Mouse (Mus musculus) hematopoietic stem cell, adult 5-6 weeks (primary cell): Measurements from ENCODE around the gene Tex21. TPM values are rescaled to one million over a fixed set of nuclear protein-coding genes. Genes with fewer than 3 reads are reported as not detected.

ENCODE experiments used
- ATAC-seq, 2 experiments: fragments of 125-278 bp in 1 of 2; replicated peaks in 1 of 2; 2 replicates each; pipeline ENCODE4 v1.8.0; 2016 to 2017; ENCODE audit warnings: inconsistent platforms in 2 of 2, mild to moderate bottlenecking in 2 of 2, moderate number of reproducible peaks in 2 of 2, low read depth in 1 of 2, moderate TSS enrichment in 1 of 2; ENCODE audit not compliant: low FRiP score in 2 of 2, poor library complexity in 2 of 2, severe bottlenecking in 2 of 2, insufficient read depth in 1 of 2, low TSS enrichment in 1 of 2
- total RNA-seq: library from RNA; stranded (forward); fragments of 172-1452, 232-1000 nt; gene quantifications from 2 replicates; pipeline ENCODE4 v1.2.3, GENCODE M21; 2017

Tex21 gene
- total RNA-seq, 1 experiment from 2014 or later = not detected

DNA sequence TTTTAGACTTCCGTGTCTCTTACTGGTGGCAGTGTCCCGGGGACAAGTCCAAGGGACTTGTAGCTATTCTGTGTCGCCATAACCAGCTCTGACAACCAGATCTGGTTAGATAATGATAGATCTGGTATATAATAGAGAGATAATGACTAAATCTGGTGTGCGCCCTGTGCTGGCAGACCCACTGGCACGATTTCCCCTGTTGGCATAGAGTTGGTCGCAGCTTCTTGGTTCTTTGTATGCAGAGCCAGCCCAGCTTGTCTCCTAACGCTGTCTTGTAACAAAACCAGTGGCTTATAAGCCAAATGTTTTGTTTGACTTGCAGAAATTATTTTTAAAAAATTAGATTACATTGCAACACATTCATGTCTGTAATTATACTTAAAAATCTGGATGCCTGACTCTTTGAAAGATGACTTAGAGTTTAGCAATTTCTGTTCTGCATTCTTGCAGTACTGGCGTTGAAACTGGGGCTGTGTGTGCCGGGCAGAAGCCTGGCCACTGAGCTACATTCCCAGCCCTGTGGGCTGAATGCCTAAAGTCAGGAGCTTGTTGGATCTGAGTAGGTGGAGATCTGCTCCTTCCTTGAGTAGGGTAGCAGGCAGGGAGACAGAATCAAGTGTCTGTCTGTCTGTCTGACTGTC, 17.9 kb upstream of the Tex21 start:
- no peak for ATAC-seq

DNA sequence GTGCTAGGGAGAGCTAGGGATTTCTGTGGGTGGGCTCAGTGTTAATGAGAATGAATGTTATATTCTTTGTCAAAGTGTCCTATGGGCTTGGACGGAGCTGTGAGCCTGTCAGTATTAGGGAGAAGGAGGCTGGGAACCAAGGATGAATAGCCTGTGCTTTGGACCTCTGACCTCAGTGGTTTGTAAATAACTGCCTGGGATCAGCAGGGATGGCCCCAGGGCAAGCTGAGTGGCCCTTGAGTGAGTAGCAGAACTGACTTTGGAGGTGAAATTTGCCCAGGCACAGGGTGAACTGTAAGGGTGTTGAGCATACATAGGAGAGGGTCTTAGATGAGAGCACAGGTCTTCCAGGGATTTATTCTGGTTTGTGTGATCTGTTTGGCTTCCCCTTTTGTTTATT, 17.3 kb upstream of the Tex21 start:
- ATAC-seq = no peak

DNA sequence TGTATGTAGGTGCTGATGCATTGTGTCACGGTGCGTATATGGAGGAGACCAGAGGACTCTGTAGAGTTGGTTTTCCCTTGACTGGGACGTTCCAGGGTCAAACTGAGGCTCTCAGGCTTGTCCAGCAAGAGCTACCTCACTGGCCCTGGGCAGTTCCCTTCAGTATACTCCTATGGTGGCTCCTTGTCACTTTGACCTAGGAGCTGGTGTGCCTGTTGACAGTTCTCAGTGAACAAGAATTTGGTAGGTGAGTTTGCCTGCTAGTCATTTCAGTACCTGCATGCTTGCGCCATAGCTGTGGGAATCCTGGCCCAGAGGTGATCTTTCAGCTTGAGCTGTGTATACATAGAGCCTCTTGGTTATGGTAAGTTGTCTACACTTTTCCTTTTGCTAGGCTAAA, 16.4 kb upstream of the Tex21 start:
- ATAC-seq = no peak

- no peak for ATAC-seq
These were observed 15.0 kb upstream of the Tex21 start for GRCm38 (mm10) chr12:76261556-76261955.

DNA sequence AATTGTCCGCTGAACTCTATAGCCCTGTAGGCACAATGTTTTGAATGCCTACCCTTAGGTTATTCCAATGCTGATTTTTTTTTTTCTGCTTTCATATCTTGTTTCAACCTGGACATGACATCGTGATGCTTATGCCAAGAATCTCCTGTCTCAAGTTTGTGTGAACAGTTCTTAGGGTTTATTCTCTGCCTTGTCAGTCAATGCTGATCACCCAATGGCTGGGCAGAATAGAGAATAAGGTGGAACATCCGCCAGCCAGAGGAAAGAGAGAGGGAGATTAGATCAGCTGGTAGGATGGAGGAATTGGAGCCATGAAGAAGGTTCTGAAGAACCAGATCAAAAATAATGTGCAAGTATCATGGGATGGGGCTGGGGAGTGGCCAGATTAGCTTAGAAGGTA, 14.1 kb upstream of the Tex21 start:
- ATAC-seq = no peak

DNA sequence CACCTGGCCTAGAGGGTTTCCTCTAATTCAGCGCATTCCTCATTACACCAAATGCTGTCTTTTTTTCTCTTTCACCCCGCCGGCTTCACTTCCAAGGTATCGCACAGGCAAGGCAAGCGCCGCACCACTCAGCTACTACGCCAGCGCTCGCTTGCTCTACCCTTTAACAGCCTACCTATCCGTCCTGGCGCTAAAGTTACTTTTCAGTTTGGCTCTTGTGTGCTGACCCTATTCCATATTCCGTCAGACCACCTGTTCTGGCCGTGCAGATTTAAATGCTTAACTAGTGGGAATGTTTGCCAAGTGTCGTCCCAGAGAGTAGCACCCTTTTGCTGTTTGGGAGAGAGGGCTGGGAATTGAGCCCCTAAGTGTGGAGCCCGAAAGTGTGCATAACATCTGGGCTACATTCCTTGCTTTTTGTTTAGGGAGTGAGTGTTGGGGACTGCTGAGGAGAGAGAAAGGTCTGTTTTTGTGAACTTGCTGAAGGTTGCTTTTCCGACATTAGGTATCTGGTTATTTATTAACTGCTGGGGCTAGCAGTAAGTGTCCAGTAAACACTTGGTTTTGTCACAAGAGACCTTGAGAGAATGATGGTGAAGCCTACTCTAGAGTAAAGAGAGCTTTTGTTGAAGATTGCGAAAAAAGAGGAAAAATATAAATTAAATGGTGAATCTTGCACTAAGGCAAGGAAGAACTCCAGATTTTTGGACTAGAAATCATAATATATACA, 9.7 kb upstream of the Tex21 start:
- no peak for ATAC-seq

GRCm38 (mm10) chr12:76255499-76255875, 8.9 kb upstream of the Tex21 start:
- ATAC-seq = peak in 1 of 2 experiments; percentile 11; a peak in 1 of 4 replicates

GRCm38 (mm10) chr12:76254725-76255498, 8.4 kb upstream of the Tex21 start, which contains the start of gene Mthfd1:
Gene Mthfd1, plus strand, starts transcription at chr12:76255298.
- peak; percentile 98 to 99 for ATAC-seq

DNA sequence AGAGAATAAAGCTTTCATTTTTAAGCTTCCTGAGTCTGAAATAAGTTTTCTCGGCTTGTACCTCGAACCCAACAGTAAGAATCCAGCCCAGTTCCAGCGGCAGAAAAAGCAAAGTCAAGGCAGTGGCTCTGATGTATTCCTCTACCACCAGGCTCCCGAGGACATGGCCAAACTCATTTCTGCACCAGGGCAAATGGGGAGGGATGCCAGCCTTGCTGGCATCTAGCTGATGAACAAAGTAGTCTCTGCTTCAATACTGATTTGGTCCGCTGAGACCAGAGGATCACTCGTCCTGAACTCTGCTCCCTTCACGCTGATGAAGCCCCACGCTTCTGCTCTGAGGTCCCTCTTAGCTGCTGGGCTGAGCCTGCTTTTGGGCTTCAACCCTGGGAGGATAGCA, 7.4 kb upstream of the Tex21 start:
- ATAC-seq = no peak

- ATAC-seq = no peak
These were observed 7.0 kb upstream of the Tex21 start for GRCm38 (mm10) chr12:76253591-76253990.

GRCm38 (mm10) chr12:76253090-76253489, 6.5 kb upstream of the Tex21 start:
- ATAC-seq = no peak

DNA sequence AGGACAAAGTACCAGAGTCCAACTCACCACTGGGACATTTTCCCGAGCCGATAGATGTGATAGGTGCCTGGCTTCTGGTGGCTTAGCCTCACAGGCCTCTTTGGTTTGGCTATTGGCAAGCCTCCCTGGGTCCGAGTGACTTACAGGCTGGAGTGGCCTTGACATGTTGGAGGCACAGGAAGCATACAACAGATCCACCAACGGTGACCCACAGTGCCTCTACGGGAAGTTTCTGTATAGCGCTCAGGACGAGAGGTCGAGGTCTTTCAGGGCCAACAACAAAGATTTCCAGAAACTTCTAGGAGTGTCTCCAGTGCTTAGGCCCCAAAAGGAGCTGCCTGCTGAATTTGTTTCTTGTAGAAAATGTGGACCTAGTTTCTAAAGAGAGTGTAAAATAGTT, 1.6 kb downstream of the Tex21 start:
- no peak for ATAC-seq

DNA sequence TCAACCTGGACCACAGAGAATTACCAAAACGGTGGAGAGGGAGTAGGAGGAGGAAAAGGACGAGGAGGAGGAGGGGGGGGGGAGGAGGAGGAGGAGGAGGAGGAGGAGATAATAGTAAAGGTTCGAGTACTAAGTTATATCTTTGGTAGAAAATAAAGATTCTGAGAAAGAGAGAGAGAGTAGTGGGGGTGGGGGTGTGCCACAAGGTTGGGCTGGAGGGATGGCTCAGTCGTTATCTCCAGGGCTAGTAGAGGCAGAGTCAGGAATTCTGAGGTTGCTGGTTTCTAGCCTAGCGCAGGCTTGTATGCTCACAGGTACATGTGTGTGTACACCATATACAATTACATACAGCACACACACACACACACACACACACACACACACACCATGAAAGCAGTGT, 4.7 kb downstream of the Tex21 start:
- ATAC-seq = no peak

GRCm38 (mm10) chr12:76241084-76241483, 5.5 kb downstream of the Tex21 start:
- ATAC-seq = no peak

DNA sequence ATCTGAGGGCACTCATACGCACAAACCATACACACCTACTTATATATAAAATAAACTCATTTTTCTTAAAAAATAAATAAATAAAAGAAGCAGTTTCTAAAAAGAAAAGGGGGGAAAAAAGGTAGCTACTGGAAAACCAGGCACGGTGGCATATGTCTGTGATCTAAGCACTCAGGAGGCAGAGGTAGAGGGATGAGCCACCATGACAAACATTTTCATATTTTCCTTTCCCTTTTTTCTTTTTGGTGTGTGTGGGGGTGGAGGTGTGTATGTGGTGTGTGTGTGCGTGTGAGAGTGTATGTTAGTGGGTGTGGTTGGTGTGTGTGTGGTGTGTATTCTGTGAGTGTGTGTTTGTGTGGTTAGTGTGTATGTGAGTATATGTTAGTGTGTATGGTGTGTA, 5.9 kb downstream of the Tex21 start:
- ATAC-seq = no peak

GRCm38 (mm10) chr12:76239839-76240571, 6.5 kb downstream of the Tex21 start:
- ATAC-seq = no peak

GRCm38 (mm10) chr12:76239145-76239838, 7.3 kb downstream of the Tex21 start:
- ATAC-seq = no peak
